Mouse (Mus musculus) cerebellum, postnatal 4 days (tissue): ENCODE data around the gene Pla2g15.

Experiments used
- DNase-seq, 2 experiments: peaks; one replicate each; pipeline ENCODE4 v3.0.0; 2022; ENCODE audit warnings: low spot score in 2 of 2, mixed read lengths in 1 of 2

Gene Pla2g15

GRCm38 (mm10) chr8:106149801-106150652 is at the start of gene Pla2g15:
Pla2g15 (plus strand) TSS chr8:106150399.
- peak; percentile 69 to 89 for DNase-seq

GRCm38 (mm10) chr8:106102321-106102720 is 47.9 kb upstream of the Pla2g15 start:
- no peak for DNase-seq

GRCm38 (mm10) chr8:106103888-106104287 is 46.3 kb upstream of the Pla2g15 start:
- DNase-seq: no peak

- DNase-seq: no peak
Observed at GRCm38 (mm10) chr8:106106193-106106592, 44.0 kb upstream of the Pla2g15 start.

GRCm38 (mm10) chr8:106108080-106108479 is 42.1 kb upstream of the Pla2g15 start:
- peak; percentile 21 to 28 for DNase-seq

- DNase-seq: peak; percentile 14 to 26
Observed at GRCm38 (mm10) chr8:106108729-106109128, 41.5 kb upstream of the Pla2g15 start.

- no peak for DNase-seq
Observed at GRCm38 (mm10) chr8:106112041-106112440, 38.2 kb upstream of the Pla2g15 start.

- no peak for DNase-seq
Observed at GRCm38 (mm10) chr8:106112514-106112913, 37.7 kb upstream of the Pla2g15 start.

- DNase-seq: peak in 1 of 2 experiments; percentile 39
Observed at GRCm38 (mm10) chr8:106115897-106116296, 34.3 kb upstream of the Pla2g15 start.

- DNase-seq: no peak
Observed at GRCm38 (mm10) chr8:106123443-106123842, 26.8 kb upstream of the Pla2g15 start.

- no peak for DNase-seq
Observed at GRCm38 (mm10) chr8:106126055-106126454, 24.1 kb upstream of the Pla2g15 start.

- no peak for DNase-seq
Observed at GRCm38 (mm10) chr8:106127054-106127453, 23.1 kb upstream of the Pla2g15 start.

- DNase-seq: peak in 1 of 2 experiments; percentile 37
Observed at GRCm38 (mm10) chr8:106127882-106128410, 22.3 kb upstream of the Pla2g15 start.

GRCm38 (mm10) chr8:106129232-106129930 is 20.8 kb upstream of the Pla2g15 start:
- DNase-seq: no peak

- peak in 1 of 2 experiments; percentile 27 for DNase-seq
Observed at GRCm38 (mm10) chr8:106129997-106130396, 20.2 kb upstream of the Pla2g15 start.

GRCm38 (mm10) chr8:106130505-106130904 is 19.7 kb upstream of the Pla2g15 start:
- DNase-seq: no peak

GRCm38 (mm10) chr8:106131021-106131420 is 19.2 kb upstream of the Pla2g15 start:
- no peak for DNase-seq

GRCm38 (mm10) chr8:106131488-106132222 is 18.5 kb upstream of the Pla2g15 start:
- no peak for DNase-seq

- DNase-seq: no peak
Observed at GRCm38 (mm10) chr8:106132356-106132755, 17.8 kb upstream of the Pla2g15 start.

GRCm38 (mm10) chr8:106133526-106133925 is 16.7 kb upstream of the Pla2g15 start:
- DNase-seq: no peak

GRCm38 (mm10) chr8:106133946-106134345 is 16.3 kb upstream of the Pla2g15 start:
- no peak for DNase-seq
